Mouse (Mus musculus) lung, adult 2 months (tissue): ENCODE data around the gene Arglu1. TPM values are rescaled to one million over a fixed set of nuclear protein-coding genes. Genes with fewer than 3 reads are reported as not detected.
A peak's percentile ranks its signal among the peaks of the same experiment; 100 is the strongest.

ENCODE experiments used
- DNase-seq: peaks from one replicate; pipeline ENCODE4 v3.0.0; 2022
- H3K4me1 ChIP-seq: fragments of 200-500 bp; 2 replicates; pipeline ENCODE4 v1.6.1; 2011; ENCODE audit warnings: low read length; ENCODE audit not compliant: control insufficient read depth, insufficient read depth
- H3K4me3 ChIP-seq: fragments of 200-500 bp; replicated peaks from 2 replicates; pipeline ENCODE3; 2011; ENCODE audit warnings: low read depth, mild to moderate bottlenecking, control low read depth, low read length; ENCODE audit errors: extremely low read depth
- CTCF ChIP-seq: fragments of 200-500 bp; IDR thresholded peaks from 2 replicates; pipeline ENCODE4 v1.5.1; 2011; ENCODE audit warnings: mild to moderate bottlenecking, low read length, control low read depth; ENCODE audit not compliant: insufficient read depth
- POLR2A ChIP-seq: fragments of 200-500 bp; IDR thresholded peaks from 2 replicates; pipeline ENCODE4 v1.6.1; 2011; ENCODE audit warnings: low read depth, mild to moderate bottlenecking, control low read depth, low read length, borderline replicate concordance; ENCODE audit errors: extremely low read depth
- WGBS: fragments of 180-500 bp; shearing (Covaris S2); methylation state at CpG from one replicate; pipeline ENCODE4 v1.1.7; 2018; 5-methylcytosine and 5-hydroxymethylcytosine counted together
- polyA plus RNA-seq: library from polyadenylated mRNA; depleted of rRNA; stranded (reverse); fragments of >200 nt; gene quantifications from 2 replicates; pipeline ENCODE4 v1.2.3, GENCODE M21; 2012; rRNA removed

Gene Arglu1
- polyA plus RNA-seq = 27.3 and 50.2 TPM in 2 replicates

DNA sequence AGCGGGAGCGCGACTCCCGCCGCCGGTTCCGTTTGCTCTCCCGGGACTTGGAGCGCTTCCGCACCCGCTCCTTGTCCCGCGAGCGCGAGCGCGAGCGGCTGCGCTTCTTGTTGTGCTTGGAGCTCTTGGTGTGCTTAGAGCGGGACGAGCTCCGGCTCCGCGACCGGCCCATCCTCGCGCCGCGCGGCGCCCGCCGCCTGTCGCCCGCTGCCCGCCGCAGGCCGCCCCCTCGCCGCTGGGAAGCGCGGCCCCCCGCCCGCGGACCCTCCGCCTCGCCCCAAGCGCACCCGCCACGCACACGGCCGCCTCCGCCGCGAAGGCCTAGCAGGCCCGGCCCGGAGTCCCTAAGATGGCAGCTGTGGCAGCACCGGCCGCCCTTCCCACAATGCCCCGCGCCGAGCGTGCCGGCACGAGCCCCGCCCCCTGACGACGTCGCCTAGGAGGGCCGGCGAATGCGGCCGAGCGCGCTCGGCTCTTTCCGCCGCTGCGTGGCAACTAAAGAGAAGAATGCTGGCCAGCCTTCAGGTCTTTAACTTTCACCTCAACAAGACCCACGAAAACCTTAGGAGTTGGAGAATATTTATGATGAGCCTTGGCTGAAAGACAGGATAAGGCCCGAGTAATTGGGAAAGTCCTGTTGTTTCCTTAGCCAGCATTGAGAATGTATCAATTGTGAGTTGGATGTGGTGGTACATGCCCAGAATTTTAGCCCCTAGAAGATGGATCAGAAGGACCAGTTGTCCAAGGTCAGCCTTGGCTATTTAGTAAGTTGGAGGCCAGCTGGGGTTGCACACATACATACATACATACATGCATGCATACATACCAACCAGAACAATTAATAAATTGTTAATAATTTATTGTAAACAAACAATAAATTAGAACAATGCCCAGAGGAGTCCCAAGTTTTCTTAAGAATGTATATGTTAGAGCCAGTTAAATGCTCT, at the start of gene Arglu1:
Arglu1 (minus strand) TSS at position 376 of the 947 bp plus-strand sequence.
- H3K4me3 ChIP-seq = peak within 1 kb of the TSS; percentile 99
- under 1% methylated on average over 77 of the region's 81 CpGs for WGBS
- peak; percentile 96 for DNase-seq

DNA sequence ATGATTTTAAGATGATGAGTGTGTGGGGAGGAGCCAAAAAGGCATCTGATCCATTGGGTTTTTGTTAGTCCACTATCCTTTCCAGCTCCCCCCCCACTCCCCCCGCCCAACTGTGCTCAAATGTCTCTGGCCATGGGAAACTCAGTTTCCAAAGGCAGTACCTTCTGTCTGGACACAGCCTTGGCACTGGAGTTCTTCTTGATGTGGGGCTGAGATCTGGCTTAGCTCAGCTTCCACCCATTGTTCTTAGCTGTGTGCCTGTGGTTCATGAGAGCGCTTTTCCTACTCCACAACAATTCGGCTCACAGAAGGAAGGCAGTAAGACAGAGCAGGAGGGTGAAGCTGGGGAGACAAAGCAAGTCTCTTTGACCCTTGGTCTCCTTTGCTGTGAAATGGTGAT, 47.0 kb upstream of the Arglu1 start:
- no peak for TF ChIP-seq POLR2A
- WGBS = 56% methylated on average over 3 of the region's 3 CpGs
- DNase-seq = peak; percentile 8
- Histone ChIP-seq H3K4me3 (no peak overlapping the region), H3K4me1 (peaks cover 3% of the 10 kb centered on the region; the same call in 1 of the 2 replicates)

More for the DNA sequence above, at the start of gene Arglu1:
- peaks cover 27% of the 10 kb centered on the region for H3K4me1 ChIP-seq
- TF ChIP-seq CTCF = no peak
- peak; percentile 90; the same call in 1 of the 2 replicates for TF ChIP-seq POLR2A

DNA sequence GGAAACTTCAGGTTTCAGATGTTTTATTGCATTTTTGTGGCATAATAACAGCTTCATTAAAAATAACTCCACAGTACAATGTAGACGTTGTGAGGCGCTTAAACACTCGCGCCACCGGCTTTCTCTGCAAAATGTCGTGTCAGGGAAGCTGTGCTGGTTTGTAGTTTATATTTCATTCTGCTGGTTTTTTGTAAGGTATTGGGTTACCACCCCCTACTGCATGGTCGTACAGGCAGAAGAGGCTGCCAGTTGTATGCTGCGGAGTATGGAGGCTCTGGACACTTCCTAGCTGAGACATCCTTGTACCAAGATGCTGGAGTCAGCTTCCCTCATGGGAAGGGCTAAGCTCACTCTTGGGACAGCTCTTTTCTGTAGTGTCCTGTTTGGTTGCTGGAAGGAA, 46.5 kb upstream of the Arglu1 start:
- no peak for DNase-seq
- Histone ChIP-seq H3K4me1 (peaks cover 3% of the 10 kb centered on the region; the same call in 1 of the 2 replicates), H3K4me3 (no peak overlapping the region)
- TF ChIP-seq POLR2A (no peak), CTCF (no peak)
- WGBS = 78% methylated on average over 8 of the region's 8 CpGs

DNA sequence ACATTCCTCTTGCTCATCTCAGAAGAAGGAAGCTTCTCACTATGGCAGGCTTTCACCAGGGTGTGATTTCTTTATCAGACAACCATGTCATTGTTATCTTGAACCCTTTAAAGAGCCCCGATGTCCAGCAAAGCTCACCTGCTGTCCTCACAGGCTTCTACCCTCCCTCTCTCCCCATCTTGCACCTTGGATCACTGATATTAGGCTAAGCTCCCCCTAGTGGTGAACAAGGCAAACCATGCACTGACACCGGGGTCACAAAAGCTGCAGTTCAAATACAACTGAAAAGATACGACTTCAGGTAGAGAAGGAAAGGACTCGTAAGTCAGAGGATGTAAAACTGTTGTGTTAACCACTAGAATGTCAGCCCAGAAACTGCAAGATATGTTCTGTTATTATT, 43.5 kb upstream of the Arglu1 start:
- peak; percentile 28 for DNase-seq
- WGBS = 22% methylated on average over 4 of the region's 4 CpGs
- TF ChIP-seq POLR2A (no peak), CTCF (peak; percentile 64)
- H3K4me1 ChIP-seq = peaks cover 3% of the 10 kb centered on the region; the same call in 1 of the 2 replicates
- H3K4me3 ChIP-seq = no peak overlapping the region

DNA sequence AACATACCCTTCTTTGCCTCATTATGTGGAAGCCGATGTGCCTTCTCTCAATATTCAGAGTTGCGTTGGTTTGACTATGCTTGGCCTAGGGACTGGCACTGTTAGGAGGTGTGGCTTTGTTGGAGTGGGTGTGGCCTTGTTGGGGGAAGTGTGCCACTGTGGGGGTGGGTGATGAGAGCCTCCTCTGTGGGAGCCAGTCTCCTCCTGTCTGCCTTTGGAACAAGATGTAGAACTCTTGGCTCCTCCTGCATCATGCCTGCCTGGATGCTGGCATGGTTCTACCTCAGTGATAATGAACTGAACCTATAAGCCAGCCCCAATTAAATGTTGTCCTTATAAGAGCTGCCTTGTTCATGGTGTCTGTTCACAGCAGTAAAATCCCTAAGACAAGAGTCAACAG, 38.3 kb upstream of the Arglu1 start:
- WGBS = 95% methylated on average over 2 of the region's 2 CpGs
- TF ChIP-seq CTCF (no peak), POLR2A (no peak)
- no peak for DNase-seq
- H3K4me1 ChIP-seq = no peaks in the 10 kb centered on the region
- H3K4me3 ChIP-seq = no peak overlapping the region

DNA sequence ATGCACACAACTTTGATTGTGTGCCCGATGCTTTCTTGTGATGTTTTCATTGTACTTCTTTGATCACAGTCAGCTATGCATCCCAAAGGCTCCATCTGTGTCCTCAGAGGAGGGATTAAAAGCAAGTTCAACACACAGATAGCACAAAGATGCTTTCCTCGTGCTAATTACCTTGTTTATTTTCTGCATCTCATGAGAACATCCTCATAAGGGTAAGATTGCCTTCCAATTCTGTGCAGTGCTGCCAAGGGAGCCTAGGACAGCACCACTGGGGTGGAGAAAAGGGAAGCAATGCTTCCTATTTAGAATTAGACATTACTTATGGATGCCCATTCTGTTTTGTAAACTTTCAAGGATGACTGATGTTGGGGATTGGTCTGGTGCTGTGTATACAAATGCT, 36.2 kb upstream of the Arglu1 start:
- WGBS = 64% methylated on average over 2 of the region's 2 CpGs
- TF ChIP-seq CTCF (no peak), POLR2A (no peak)
- Histone ChIP-seq H3K4me1 (no peaks in the 10 kb centered on the region), H3K4me3 (no peak overlapping the region)
- no peak for DNase-seq

DNA sequence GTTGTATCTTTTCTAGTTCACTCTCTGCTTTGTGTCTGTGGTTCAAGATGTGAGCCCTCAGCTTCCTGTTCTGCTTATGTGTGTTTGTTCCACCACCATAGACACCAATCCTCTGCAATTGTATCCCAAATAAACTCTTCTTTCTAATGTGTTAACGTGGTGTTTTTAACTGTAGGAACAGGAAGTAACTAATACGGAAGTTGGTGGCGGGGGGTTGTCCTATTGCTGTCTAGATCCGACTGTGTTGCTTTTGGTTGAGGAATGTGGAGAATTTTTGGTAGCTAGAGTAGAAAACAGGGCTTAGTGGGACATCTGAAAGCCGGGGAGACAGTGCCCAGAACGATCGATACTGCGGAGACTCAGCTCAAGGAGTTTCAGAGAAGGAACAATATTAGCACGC, 14.5 kb upstream of the Arglu1 start:
- TF ChIP-seq POLR2A (no peak), CTCF (no peak)
- DNase-seq = no peak
- Histone ChIP-seq H3K4me1 (no peaks in the 10 kb centered on the region), H3K4me3 (no peak overlapping the region)
- 57% methylated on average over 9 of the region's 9 CpGs for WGBS

DNA sequence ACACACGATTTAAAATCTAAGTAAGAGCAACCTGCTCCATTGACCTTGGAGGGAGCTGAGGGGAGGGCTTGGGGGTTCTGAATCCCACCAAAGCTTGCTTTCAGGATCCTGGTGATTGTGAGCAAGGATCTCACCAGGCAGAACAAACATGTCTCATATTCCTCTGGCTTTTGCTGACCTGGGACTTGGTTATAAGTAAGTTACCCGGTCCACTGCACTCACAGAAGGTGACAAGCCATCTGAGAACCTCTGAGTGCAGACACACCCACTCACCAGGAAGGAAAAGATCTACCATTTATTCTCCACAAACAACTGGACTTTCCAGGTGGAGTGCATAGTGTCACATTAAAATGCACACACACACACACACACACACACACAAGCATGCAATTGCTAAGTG, 13.3 kb upstream of the Arglu1 start:
- TF ChIP-seq CTCF = no peak
- no peak for TF ChIP-seq POLR2A
- DNase-seq = no peak
- H3K4me3 ChIP-seq = no peak overlapping the region
- WGBS = 63% methylated on average over 2 of the region's 2 CpGs
- no peaks in the 10 kb centered on the region for H3K4me1 ChIP-seq

DNA sequence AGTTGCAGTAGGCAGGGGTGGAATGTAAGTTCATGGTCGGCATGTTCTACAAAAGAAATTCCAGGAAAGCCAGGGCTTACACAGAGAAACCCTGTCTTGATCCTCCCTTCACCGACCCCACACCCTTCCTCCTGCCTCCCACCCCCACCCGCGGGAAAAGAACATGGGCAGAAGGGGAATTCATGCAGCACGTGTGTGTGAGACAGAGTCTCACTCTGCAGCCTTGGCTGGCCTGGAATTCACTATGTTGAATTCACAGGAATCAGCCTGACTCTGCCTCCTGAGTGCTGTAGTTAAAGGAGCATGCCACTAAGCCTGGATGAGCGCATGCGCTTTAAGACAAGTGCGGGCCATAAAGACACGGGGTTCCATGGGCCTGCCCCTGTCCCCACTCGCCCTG, 10.5 kb upstream of the Arglu1 start:
- no peaks in the 10 kb centered on the region for H3K4me1 ChIP-seq
- no peak overlapping the region for H3K4me3 ChIP-seq
- no peak for DNase-seq
- TF ChIP-seq POLR2A (no peak), CTCF (no peak)
- 87% methylated on average over 10 of the region's 10 CpGs for WGBS

DNA sequence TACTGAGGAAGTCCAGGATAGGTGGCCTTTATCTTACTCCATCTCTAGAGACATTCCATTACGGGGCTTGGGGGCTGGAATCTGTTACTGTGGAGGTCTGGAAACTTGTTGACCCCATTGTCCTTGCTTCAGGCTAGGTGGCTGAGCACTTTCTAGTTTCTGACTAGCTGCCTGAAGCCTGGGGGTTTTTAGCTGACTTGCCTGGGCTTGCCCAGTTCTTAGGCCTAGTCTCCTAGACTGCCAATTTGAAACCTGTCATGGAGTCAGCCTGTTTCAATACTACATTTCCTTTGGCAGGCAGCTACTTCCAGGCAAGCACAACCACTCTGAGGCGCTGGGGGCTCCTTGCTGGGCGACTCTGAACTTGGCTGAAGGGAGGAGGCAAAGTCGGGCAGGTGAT, 9.9 kb upstream of the Arglu1 start:
- TF ChIP-seq CTCF (no peak), POLR2A (no peak)

More for the DNA sequence above, 9.9 kb upstream of the Arglu1 start:
- DNase-seq = no peak
- Histone ChIP-seq H3K4me1 (no peaks in the 10 kb centered on the region), H3K4me3 (no peak overlapping the region)
- 75% methylated on average over 4 of the region's 4 CpGs for WGBS
